Mouse (Mus musculus) brain, embryonic 14.5 days (tissue): ENCODE measurements at regions not wholly inside any gene's neighbourhood (a gene's known extent, or its start where the extent isn't known, plus 50 kb on each side); places are given as distances from the start of the nearest gene placed in this dataset.

Source experiments
- DNase-seq: peaks from one replicate; pipeline ENCODE4 v3.0.0-alpha.2; 2011; ENCODE audit warnings: low read depth
- CTCF ChIP-seq: fragments of 200-500 bp; IDR thresholded peaks from 2 replicates; pipeline ENCODE4 v1.5.1; 2012; ENCODE audit warnings: inconsistent platforms, mild to moderate bottlenecking, moderate library complexity, borderline replicate concordance; ENCODE audit not compliant: insufficient read depth, insufficient read length; ENCODE audit errors: extremely low read depth
- POLR2A ChIP-seq: fragments of 200-500 bp; IDR thresholded peaks from 2 replicates; pipeline ENCODE4 v1.6.1; 2012; ENCODE audit warnings: mild to moderate bottlenecking, inconsistent platforms, borderline replicate concordance; ENCODE audit not compliant: poor library complexity, insufficient read depth, insufficient read length, severe bottlenecking; ENCODE audit errors: extremely low read depth

GRCm38 (mm10) chr3:70500245-70500858 lies 492.9 kb downstream of the Otol1 start:
- DNase-seq, result peak; percentile 65
- no peak for TF ChIP-seq CTCF
- no peak for TF ChIP-seq POLR2A

GRCm38 (mm10) chr3:70500991-70501961 lies 493.9 kb downstream of the Otol1 start:
- TF ChIP-seq CTCF (no peak), POLR2A (no peak)
- peak; percentile 78 for DNase-seq

- TF ChIP-seq POLR2A (no peak), CTCF (no peak)
- DNase-seq, result no peak
Observed at GRCm38 (mm10) chr3:70533593-70534321, 526.3 kb downstream of the Otol1 start.

GRCm38 (mm10) chr3:70535084-70535483 lies 527.7 kb downstream of the Otol1 start:
- no peak for DNase-seq
- no peak for TF ChIP-seq POLR2A

- no peak for DNase-seq
- TF ChIP-seq POLR2A, result no peak
- TF ChIP-seq CTCF, result no peak
Observed at GRCm38 (mm10) chr3:70543911-70544310, 536.5 kb downstream of the Otol1 start.

GRCm38 (mm10) chr3:70557821-70558220 lies 550.4 kb downstream of the Otol1 start:
- no peak for TF ChIP-seq CTCF
- no peak for TF ChIP-seq POLR2A
- DNase-seq, result no peak

- TF ChIP-seq CTCF (no peak), POLR2A (no peak)
- DNase-seq, result peak; percentile 51
Observed at GRCm38 (mm10) chr3:70566140-70566857, 558.9 kb downstream of the Otol1 start.

- peak; percentile 71 for DNase-seq
- TF ChIP-seq POLR2A (no peak), CTCF (no peak)
Observed at GRCm38 (mm10) chr3:70594785-70595184, 587.4 kb downstream of the Otol1 start.
